Mouse (Mus musculus): Measurements from ENCODE around the gene Tenm4.

DNA sequence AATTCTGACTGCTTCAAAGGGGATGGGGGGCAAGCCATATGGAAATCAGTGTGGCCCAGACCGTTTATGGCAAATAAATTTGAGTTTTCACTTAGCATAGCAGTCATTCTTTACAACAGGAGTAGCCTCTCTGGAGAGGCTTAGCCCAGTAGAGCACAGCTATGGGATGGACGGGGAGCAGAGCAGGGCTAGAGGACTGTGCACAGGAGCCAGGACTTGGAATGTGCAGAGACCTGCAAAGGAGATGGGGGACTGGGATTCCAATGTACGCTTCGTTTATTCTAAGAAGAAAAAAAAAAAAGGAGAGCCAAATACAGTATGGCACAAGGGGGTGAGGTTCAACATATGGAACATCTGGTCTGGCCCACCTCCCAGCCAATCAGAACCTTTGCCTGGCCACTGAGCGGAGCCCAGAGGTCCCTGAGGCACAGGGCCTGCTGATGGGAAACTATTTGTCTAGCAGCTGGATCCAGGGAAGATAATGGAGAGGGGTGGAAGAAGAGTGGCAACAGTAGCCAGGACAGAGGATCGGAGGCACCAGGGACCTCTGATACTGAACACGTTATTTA lies 381.3 kb downstream of the Tenm4 start:
- TF ChIP-seq CTCF (IDR thresholded peaks at IDR 0.05; ENCODE audit: borderline replicate concordance, insufficient read depth, low read depth, low read length) (no peak), POLR2A (IDR thresholded peaks at IDR 0.05; ENCODE audit: borderline replicate concordance, insufficient read depth, low read length) (no peak)
